Mouse (Mus musculus) spleen, postnatal 4 days (tissue): ENCODE measurements around the gene Smim8.

ENCODE experiments used
- DNase-seq, 2 experiments: peaks; one replicate each; pipeline ENCODE4 v3.0.0; 2022; ENCODE audit warnings: low spot score in 2 of 2

Gene Smim8

DNA sequence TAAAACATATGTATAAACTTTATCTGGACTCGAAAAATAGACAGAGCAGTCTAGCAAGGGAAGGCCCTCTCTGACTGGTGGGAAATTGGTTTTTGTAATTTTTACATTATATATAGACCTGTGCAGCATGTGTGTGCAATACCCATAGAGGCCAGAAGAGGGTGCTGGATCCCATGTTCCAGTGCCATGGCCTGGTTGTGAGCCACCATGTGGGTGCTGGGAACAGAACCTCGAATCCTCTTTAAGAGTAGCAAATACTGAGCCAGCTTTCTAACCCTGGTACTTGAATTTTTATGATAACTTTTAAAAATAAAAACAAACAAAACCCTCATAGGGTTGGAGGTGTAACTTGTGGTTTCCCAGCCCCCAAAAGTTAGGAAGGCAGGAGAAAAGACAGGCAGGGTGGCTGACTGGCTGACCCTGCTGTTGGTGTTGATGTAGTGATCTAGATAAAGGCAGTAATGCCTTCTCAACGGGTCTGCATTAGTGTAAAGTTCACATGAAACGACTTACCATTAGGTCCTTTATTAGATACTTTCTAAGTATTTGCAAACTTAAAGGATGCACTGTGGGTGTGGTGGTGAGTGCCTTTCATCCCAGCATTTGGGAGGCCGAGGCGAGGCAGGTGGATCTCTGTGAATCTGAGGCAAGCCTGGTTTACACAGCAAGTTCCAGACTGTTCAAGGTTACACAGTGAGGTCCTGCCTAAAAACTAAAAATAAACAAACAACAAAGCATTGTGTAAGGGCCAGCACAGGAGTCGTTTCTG lies 57.9 kb downstream of the Smim8 start:
- no peak for DNase-seq

DNA sequence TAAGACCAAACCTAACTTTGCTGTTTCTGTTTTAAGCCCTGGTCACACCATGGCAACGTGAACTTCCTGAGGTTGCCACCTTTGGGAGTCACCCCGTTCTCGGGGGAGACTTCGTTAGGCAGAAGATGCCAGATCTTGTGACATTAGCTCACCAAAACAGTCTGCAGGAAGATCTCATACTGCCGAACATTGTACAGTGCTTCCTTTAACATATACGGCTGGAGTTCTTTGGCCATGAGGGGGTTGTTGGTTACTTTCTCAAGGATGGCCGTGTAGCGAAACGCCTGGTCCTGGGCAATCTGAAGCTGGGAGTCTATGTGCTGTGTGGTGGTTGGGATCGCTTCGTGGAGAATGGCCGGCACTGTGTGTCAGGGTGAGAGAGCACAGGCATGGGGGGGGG lies 58.8 kb downstream of the Smim8 start:
- no peak for DNase-seq
